Mouse (Mus musculus) heart, postnatal 0 days (tissue): Measurements from ENCODE around the gene Anp32e.

Experiments
- CTCF ChIP-seq: IDR thresholded peaks from 2 replicates; pipeline ENCODE4 v1.5.1; 2016; ENCODE audit warnings: antibody characterized with exemption, control low read depth, low read depth
- EP300 ChIP-seq: IDR thresholded peaks from 2 replicates; pipeline ENCODE4 v1.6.1; 2016; ENCODE audit warnings: antibody characterized with exemption, low read depth

DNA sequence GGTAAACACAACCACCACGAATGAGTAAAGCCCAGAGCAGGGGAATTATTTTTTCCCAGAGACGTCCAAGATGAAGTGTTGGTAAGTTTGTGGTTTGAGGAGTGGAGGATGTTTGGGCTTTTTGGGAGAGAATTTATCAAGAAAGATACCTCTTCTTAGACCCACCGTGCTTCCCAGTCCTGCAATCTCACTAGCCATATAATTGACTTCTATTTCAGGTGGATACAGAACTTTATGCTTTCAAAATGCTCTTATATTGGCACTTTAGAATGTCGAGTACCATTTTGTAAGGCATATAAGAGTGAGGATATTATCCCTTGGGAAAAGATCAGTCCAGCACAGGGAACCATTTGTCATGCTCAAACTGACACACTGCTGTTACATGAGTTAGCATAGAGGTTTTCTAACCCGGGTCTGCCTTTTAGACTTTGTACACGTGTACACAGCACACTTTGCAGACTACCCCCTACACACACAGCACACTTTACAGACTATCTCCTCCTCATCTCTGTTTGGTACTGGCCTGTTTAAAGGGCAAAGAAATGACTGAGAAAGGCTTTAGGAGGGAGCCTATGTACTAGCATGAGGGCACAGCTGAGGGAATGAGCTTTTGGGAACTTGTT lies 67.5 kb downstream of the Anp32e start:
- TF ChIP-seq CTCF (no peak), EP300 (no peak)
